Mouse (Mus musculus): ENCODE measurements around the gene Cntnap1. TPM values are rescaled to one million over a fixed set of nuclear protein-coding genes. Genes with fewer than 3 reads are reported as not detected.

The Cntnap1 gene
- polyA plus RNA-seq, 1 experiment: 1.4 TPM

GRCm38 (mm10) chr11:101131187-101131586 is 39.1 kb upstream of the Cntnap1 start:
- Histone ChIP-seq H3K4me3 (ENCODE audit: extremely low read depth, insufficient read depth, insufficient read length) (no peak overlapping the region), H3K27me3 (ENCODE audit: control insufficient read depth, insufficient read depth, low read length) (no peaks in the 10 kb centered on the region), H3K27ac (ENCODE audit: insufficient read depth, low read length) (no peak overlapping the region), H3K4me1 (ENCODE audit: control insufficient read depth, insufficient read depth, insufficient read length) (no peaks in the 10 kb centered on the region), H3K36me3 (ENCODE audit: control insufficient read depth, insufficient read depth, low read length) (peaks cover 5% of the 10 kb centered on the region; the same call in 1 of the 2 replicates)
- WGBS: 89% methylated on average over 2 of the region's 2 CpGs
- no peak for TF ChIP-seq CTCF (IDR thresholded peaks at IDR 0.05; ENCODE audit: extremely low read depth, insufficient read depth, insufficient read length, insufficient replicate concordance)
- no peak for TF ChIP-seq POLR2A (IDR thresholded peaks at IDR 0.05; ENCODE audit: low read depth, low read length)
- no peak for DNase-seq (ENCODE audit: low read depth in 1 of 2, low spot score in 2 of 2)

GRCm38 (mm10) chr11:101131701-101132100 is 38.6 kb upstream of the Cntnap1 start:
- WGBS: 93% methylated on average over 6 of the region's 6 CpGs
- H3K27ac ChIP-seq (ENCODE audit: insufficient read depth, low read length): no peak overlapping the region
- no peak overlapping the region for H3K4me3 ChIP-seq (ENCODE audit: extremely low read depth, insufficient read depth, insufficient read length)
- no peaks in the 10 kb centered on the region for H3K27me3 ChIP-seq (ENCODE audit: control insufficient read depth, insufficient read depth, low read length)
- no peaks in the 10 kb centered on the region for H3K4me1 ChIP-seq (ENCODE audit: control insufficient read depth, insufficient read depth, insufficient read length)
- DNase-seq (ENCODE audit: low read depth in 1 of 2, low spot score in 2 of 2): no peak
- H3K36me3 ChIP-seq (ENCODE audit: control insufficient read depth, insufficient read depth, low read length): peaks cover under 1% of the 10 kb centered on the region; the same call in 1 of the 2 replicates
- TF ChIP-seq CTCF (IDR thresholded peaks at IDR 0.05; ENCODE audit: extremely low read depth, insufficient read depth, insufficient read length, insufficient replicate concordance) (no peak), POLR2A (IDR thresholded peaks at IDR 0.05; ENCODE audit: low read depth, low read length) (no peak)

- Histone ChIP-seq H3K27me3 (ENCODE audit: control insufficient read depth, insufficient read depth, low read length) (no peaks in the 10 kb centered on the region), H3K27ac (ENCODE audit: insufficient read depth, low read length) (no peak overlapping the region), H3K4me1 (ENCODE audit: control insufficient read depth, insufficient read depth, insufficient read length) (no peaks in the 10 kb centered on the region), H3K4me3 (ENCODE audit: extremely low read depth, insufficient read depth, insufficient read length) (no peak overlapping the region), H3K36me3 (ENCODE audit: control insufficient read depth, insufficient read depth, low read length) (no peaks in the 10 kb centered on the region)
- DNase-seq (ENCODE audit: low read depth in 1 of 2, low spot score in 2 of 2): no peak
- 42% methylated on average over 12 of the region's 12 CpGs for WGBS
- TF ChIP-seq POLR2A (IDR thresholded peaks at IDR 0.05; ENCODE audit: low read depth, low read length) (no peak), CTCF (IDR thresholded peaks at IDR 0.05; ENCODE audit: extremely low read depth, insufficient read depth, insufficient read length, insufficient replicate concordance) (no peak)
Observed at GRCm38 (mm10) chr11:101133037-101133436, 37.3 kb upstream of the Cntnap1 start.

- Histone ChIP-seq H3K27ac (ENCODE audit: insufficient read depth, low read length) (no peak overlapping the region), H3K27me3 (ENCODE audit: control insufficient read depth, insufficient read depth, low read length) (no peaks in the 10 kb centered on the region)
- TF ChIP-seq POLR2A (IDR thresholded peaks at IDR 0.05; ENCODE audit: low read depth, low read length) (no peak), CTCF (IDR thresholded peaks at IDR 0.05; ENCODE audit: extremely low read depth, insufficient read depth, insufficient read length, insufficient replicate concordance) (no peak)
Observed at GRCm38 (mm10) chr11:101134217-101134865, 36.0 kb upstream of the Cntnap1 start.

GRCm38 (mm10) chr11:101137000-101137399 is 33.3 kb upstream of the Cntnap1 start:
- Histone ChIP-seq H3K36me3 (ENCODE audit: control insufficient read depth, insufficient read depth, low read length) (no peaks in the 10 kb centered on the region), H3K27ac (ENCODE audit: insufficient read depth, low read length) (no peak overlapping the region), H3K4me3 (ENCODE audit: extremely low read depth, insufficient read depth, insufficient read length) (no peak overlapping the region), H3K4me1 (ENCODE audit: control insufficient read depth, insufficient read depth, insufficient read length) (no peaks in the 10 kb centered on the region), H3K27me3 (ENCODE audit: control insufficient read depth, insufficient read depth, low read length) (0 out of 2 replicates have a peak, but pooled peaks cover 3% of the 10 kb centered on the region)
- WGBS: 88% methylated on average over 7 of the region's 7 CpGs
- DNase-seq (ENCODE audit: low read depth in 1 of 2, low spot score in 2 of 2): no peak
- TF ChIP-seq CTCF (IDR thresholded peaks at IDR 0.05; ENCODE audit: extremely low read depth, insufficient read depth, insufficient read length, insufficient replicate concordance) (no peak), POLR2A (IDR thresholded peaks at IDR 0.05; ENCODE audit: low read depth, low read length) (no peak)

More at GRCm38 (mm10) chr11:101134217-101134865, 36.0 kb upstream of the Cntnap1 start:
- no peak for DNase-seq (ENCODE audit: low read depth in 1 of 2, low spot score in 2 of 2)
- WGBS: 86% methylated on average over 13 of the region's 13 CpGs
- no peaks in the 10 kb centered on the region for H3K36me3 ChIP-seq (ENCODE audit: control insufficient read depth, insufficient read depth, low read length)
- no peaks in the 10 kb centered on the region for H3K4me1 ChIP-seq (ENCODE audit: control insufficient read depth, insufficient read depth, insufficient read length)
- no peak overlapping the region for H3K4me3 ChIP-seq (ENCODE audit: extremely low read depth, insufficient read depth, insufficient read length)

- TF ChIP-seq CTCF (IDR thresholded peaks at IDR 0.05; ENCODE audit: extremely low read depth, insufficient read depth, insufficient read length, insufficient replicate concordance): no peak
- TF ChIP-seq POLR2A (IDR thresholded peaks at IDR 0.05; ENCODE audit: low read depth, low read length): no peak
- Histone ChIP-seq H3K27ac (ENCODE audit: insufficient read depth, low read length) (no peak overlapping the region), H3K4me1 (ENCODE audit: control insufficient read depth, insufficient read depth, insufficient read length) (no peaks in the 10 kb centered on the region), H3K4me3 (ENCODE audit: extremely low read depth, insufficient read depth, insufficient read length) (no peak overlapping the region), H3K27me3 (ENCODE audit: control insufficient read depth, insufficient read depth, low read length) (0 out of 2 replicates have a peak, but pooled peaks cover 3% of the 10 kb centered on the region), H3K36me3 (ENCODE audit: control insufficient read depth, insufficient read depth, low read length) (no peaks in the 10 kb centered on the region)
- 42% methylated on average over 15 of the region's 15 CpGs for WGBS
- DNase-seq (ENCODE audit: low read depth in 1 of 2, low spot score in 2 of 2): no peak
Observed at GRCm38 (mm10) chr11:101138536-101139181, 31.7 kb upstream of the Cntnap1 start.
